Mouse (Mus musculus): Measurements from ENCODE around the gene Fgg. TPM values are rescaled to one million over a fixed set of nuclear protein-coding genes. Genes with fewer than 3 reads are reported as not detected.

Fgg gene
- total RNA-seq (2021): 100 to 1,000 TPM; 236 to 622 TPM
- long read RNA-seq, experiment 1, transcript Fgg-202 (9 exons, 1,741 nt): minor isoform, 81 of 1,625 reads
- long read RNA-seq, experiment 1, transcript Fgg-201 (10 exons, 1,695 nt): major isoform, 1,046 of 1,625 reads
- long read RNA-seq, experiment 1, partial matches to known transcripts: 470 of 1,625 reads
- long read RNA-seq, experiment 1, other reads (novel, unspliced or antisense): 28 of 1,625 reads
- long read RNA-seq, experiment 2, transcript Fgg-201 (10 exons, 1,695 nt): major isoform, 26 of 61 reads
- long read RNA-seq, experiment 2, partial matches to known transcripts: 30 of 61 reads
- long read RNA-seq, experiment 2, other reads (novel, unspliced or antisense): 4 of 61 reads

GRCm38 (mm10) chr3:83007557-83007956, at the start of gene Fgg:
TSS of gene Fgg (plus strand) at chr3:83007724.
- DNase-seq: peak; percentile 17

- DNase-seq: no peak
Observed at GRCm38 (mm10) chr3:82971046-82971445, 36.5 kb upstream of the Fgg start.

GRCm38 (mm10) chr3:82980818-82981217, 26.7 kb upstream of the Fgg start:
- DNase-seq: peak; percentile 42

- DNase-seq: no peak
Observed at GRCm38 (mm10) chr3:82981861-82982260, 25.7 kb upstream of the Fgg start.

GRCm38 (mm10) chr3:82984840-82985239, 22.7 kb upstream of the Fgg start:
- no peak for DNase-seq

GRCm38 (mm10) chr3:82991963-82992362, 15.6 kb upstream of the Fgg start:
- no peak for DNase-seq

GRCm38 (mm10) chr3:82992956-82993355, 14.6 kb upstream of the Fgg start:
- DNase-seq: no peak

GRCm38 (mm10) chr3:82995368-82995767, 12.2 kb upstream of the Fgg start:
- peak; percentile 83 for DNase-seq

GRCm38 (mm10) chr3:82996656-82997055, 10.9 kb upstream of the Fgg start:
- no peak for DNase-seq

- peak; percentile 47 for DNase-seq
Observed at GRCm38 (mm10) chr3:82998772-82999463, 8.6 kb upstream of the Fgg start.

GRCm38 (mm10) chr3:82999995-83000394, 7.5 kb upstream of the Fgg start:
- no peak for DNase-seq

- DNase-seq: peak; percentile 52
Observed at GRCm38 (mm10) chr3:83002191-83002590, 5.3 kb upstream of the Fgg start.

GRCm38 (mm10) chr3:83003068-83003467, 4.5 kb upstream of the Fgg start:
- no peak for DNase-seq

GRCm38 (mm10) chr3:83004801-83005200, 2.7 kb upstream of the Fgg start:
- no peak for DNase-seq

- DNase-seq: no peak
Observed at GRCm38 (mm10) chr3:83010291-83010690, 2.8 kb downstream of the Fgg start.

GRCm38 (mm10) chr3:83011136-83011535, 3.6 kb downstream of the Fgg start:
- DNase-seq: no peak

- DNase-seq: no peak
Observed at GRCm38 (mm10) chr3:83011565-83011964, 4.0 kb downstream of the Fgg start.

- no peak for DNase-seq
Observed at GRCm38 (mm10) chr3:83012636-83013035, 5.1 kb downstream of the Fgg start.

GRCm38 (mm10) chr3:83013951-83014350, 6.4 kb downstream of the Fgg start:
- DNase-seq: no peak

GRCm38 (mm10) chr3:83016236-83016635, 8.7 kb downstream of the Fgg start:
- no peak for DNase-seq

GRCm38 (mm10) chr3:83020387-83020786, 12.9 kb downstream of the Fgg start:
- DNase-seq: no peak

GRCm38 (mm10) chr3:83021176-83021575, 13.7 kb downstream of the Fgg start:
- no peak for DNase-seq

- DNase-seq: no peak
Observed at GRCm38 (mm10) chr3:83025036-83025435, 17.5 kb downstream of the Fgg start.

Data from adrenal gland, postnatal 10 days (tissue).